Mouse (Mus musculus) liver, embryonic 13.5 days (tissue): Measurements from ENCODE around the gene Fancg. TPM values are rescaled to one million over a fixed set of nuclear protein-coding genes. Genes with fewer than 3 reads are reported as not detected.
A peak's percentile ranks its signal among the peaks of the same experiment; 100 is the strongest.

Experiments
- ATAC-seq: fragments of 200-750 bp; cut with Nextera tagmentation; 2 replicates; pipeline ENCODE4 v1.8.0; 2017; ENCODE audit warnings: low read depth, mild to moderate bottlenecking, moderate number of reproducible peaks, moderate library complexity
- DNase-seq: peaks from one replicate; pipeline ENCODE4 v3.0.0; 2022
- H3K27ac ChIP-seq: fragments of 300-500 bp; sonication (generic); 2 replicates; pipeline ENCODE4 v1.5.1; 2015; ENCODE audit warnings: moderate library complexity, mild to moderate bottlenecking, inconsistent platforms
- H3K27me3 ChIP-seq: fragments of 300-500 bp; sonication (generic); 2 replicates; pipeline ENCODE4 v1.6.1; 2015; ENCODE audit warnings: mild to moderate bottlenecking, inconsistent platforms
- H3K36me3 ChIP-seq: fragments of 300-500 bp; sonication (generic); 2 replicates; pipeline ENCODE4 v1.6.1; 2015; ENCODE audit warnings: mild to moderate bottlenecking, inconsistent platforms
- H3K4me1 ChIP-seq: fragments of 300-500 bp; sonication (generic); replicated peaks from 2 replicates; pipeline ENCODE4 v1.6.1; 2015; ENCODE audit warnings: inconsistent platforms
- H3K4me2 ChIP-seq: fragments of 300-500 bp; sonication (generic); 2 replicates; pipeline ENCODE4 v1.6.1; 2015; ENCODE audit warnings: inconsistent platforms, mild to moderate bottlenecking, moderate library complexity
- H3K4me3 ChIP-seq: fragments of 300-500 bp; sonication (generic); replicated peaks from 2 replicates; pipeline ENCODE4 v1.5.1; 2015; ENCODE audit warnings: mild to moderate bottlenecking, inconsistent platforms
- H3K9ac ChIP-seq: fragments of 300-500 bp; sonication (generic); 2 replicates; pipeline ENCODE4 v1.6.1; 2015; ENCODE audit warnings: mild to moderate bottlenecking, inconsistent platforms
- H3K9me3 ChIP-seq: fragments of 300-500 bp; sonication (generic); replicated peaks from 2 replicates; pipeline ENCODE4 v1.6.1; 2016; ENCODE audit warnings: inconsistent platforms
- WGBS: fragments of 180-500 bp; shearing (Covaris S2); methylation state at CpG from one replicate; pipeline ENCODE4 v1.1.7; 2015; ENCODE audit not compliant: insufficient replicate concordance; 5-methylcytosine and 5-hydroxymethylcytosine counted together
- polyA plus RNA-seq: library from polyadenylated mRNA; unstranded; fragments of >200 nt; fragmentation: Nextera tagmentation; extraction: Ambion mirVana; gene quantifications from 2 replicates; pipeline ENCODE4 v1.2.1, GENCODE M21; 2015

The Fancg gene
- polyA plus RNA-seq: 10.3 and 11.8 TPM in 2 replicates

DNA sequence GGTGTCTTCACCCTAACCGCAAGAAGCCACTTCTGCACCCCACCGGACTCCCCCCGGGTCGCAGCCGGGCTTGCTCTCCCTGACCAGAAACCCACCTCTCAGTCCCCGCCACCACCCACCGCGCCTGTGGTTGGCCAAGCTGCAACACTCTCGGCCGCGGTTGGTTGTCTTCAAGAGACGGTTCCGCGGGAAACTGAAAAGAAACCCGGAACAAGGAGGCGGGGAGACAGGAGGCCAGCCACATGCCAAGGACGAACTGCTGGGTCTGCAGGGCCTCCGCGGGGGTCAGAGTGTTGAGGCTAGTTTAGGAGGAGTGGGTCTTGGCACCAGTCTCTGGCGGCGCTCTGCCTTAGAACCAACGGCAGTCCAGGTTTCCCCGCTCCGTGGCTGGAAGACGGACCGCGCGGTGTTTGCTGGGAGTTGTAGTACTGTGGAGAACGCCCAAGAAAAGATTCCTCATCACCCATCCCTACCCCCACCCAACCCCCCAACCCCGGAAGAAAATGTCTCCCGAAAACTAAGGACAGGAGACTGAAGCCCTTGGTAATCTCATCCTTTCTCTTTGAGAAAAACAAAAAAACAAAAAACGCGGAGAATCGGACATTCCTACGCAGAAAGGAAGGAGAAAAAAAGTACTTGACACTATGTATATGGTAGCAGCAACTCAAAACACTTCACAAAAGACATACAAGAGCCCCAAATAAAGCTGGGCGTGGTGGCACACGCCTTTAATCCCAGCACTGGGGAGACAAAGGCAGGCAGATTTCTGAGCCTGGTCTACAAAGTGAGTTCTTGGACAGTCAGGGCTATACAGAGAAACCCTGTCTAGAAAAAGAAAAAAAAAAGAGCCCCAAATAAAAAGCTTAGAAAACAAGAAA lies at the start of gene Fancg:
Gene Fancg, minus strand, starts transcription at position 346 of the 878 bp plus-strand sequence.
- peak within 1 kb of the TSS; percentile 74 for H3K27ac ChIP-seq
- peak within 1 kb of the TSS; percentile 86 for H3K4me2 ChIP-seq
- H3K4me3 ChIP-seq: peak within 1 kb of the TSS; percentile 76
- ATAC-seq (peak; percentile 85), DNase-seq (peak; percentile 73)
- no peaks in the 10 kb centered on the region for H3K27me3 ChIP-seq
- peaks cover 27% of the 10 kb centered on the region for H3K4me1 ChIP-seq
- H3K9me3 ChIP-seq: no peaks in the 10 kb centered on the region
- H3K36me3 ChIP-seq: peaks cover 6% of the 10 kb centered on the region
- WGBS: 1% methylated on average over 37 of the region's 37 CpGs
- peak within 1 kb of the TSS; percentile 86 for H3K9ac ChIP-seq

DNA sequence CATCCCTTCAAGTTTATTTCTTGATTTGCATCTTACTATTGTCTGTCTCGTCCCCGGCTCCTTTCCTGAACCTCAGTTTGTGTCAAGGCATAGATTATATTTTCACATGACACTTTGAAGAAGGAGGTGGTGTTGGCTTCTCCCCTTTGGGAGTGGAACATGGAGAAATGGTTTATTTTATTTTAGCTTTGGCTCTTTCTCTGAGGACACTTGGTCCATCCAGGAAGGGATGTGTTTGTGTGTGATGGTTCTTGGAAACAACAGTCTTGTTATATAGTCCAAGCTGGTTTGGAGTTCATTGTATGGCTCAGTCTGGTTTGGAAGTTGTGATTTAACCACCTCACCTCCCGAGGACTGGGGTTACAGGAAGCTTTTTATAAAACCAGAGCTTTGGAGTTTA lies 49.4 kb upstream of the Fancg start:
- ATAC-seq (no peak), DNase-seq (no peak)
- Histone ChIP-seq H3K4me1 (peaks cover 17% of the 10 kb centered on the region), H3K4me3 (peak overlapping the region; percentile 66), H3K4me2 (peak overlapping the region; percentile 96), H3K9ac (peak overlapping the region; percentile 66; the same call in 1 of the 2 replicates), H3K36me3 (no peaks in the 10 kb centered on the region), H3K27ac (no peak overlapping the region), H3K9me3 (no peaks in the 10 kb centered on the region), H3K27me3 (peaks cover 55% of the 10 kb centered on the region)
- WGBS: 20% methylated on average over 3 of the region's 3 CpGs

DNA sequence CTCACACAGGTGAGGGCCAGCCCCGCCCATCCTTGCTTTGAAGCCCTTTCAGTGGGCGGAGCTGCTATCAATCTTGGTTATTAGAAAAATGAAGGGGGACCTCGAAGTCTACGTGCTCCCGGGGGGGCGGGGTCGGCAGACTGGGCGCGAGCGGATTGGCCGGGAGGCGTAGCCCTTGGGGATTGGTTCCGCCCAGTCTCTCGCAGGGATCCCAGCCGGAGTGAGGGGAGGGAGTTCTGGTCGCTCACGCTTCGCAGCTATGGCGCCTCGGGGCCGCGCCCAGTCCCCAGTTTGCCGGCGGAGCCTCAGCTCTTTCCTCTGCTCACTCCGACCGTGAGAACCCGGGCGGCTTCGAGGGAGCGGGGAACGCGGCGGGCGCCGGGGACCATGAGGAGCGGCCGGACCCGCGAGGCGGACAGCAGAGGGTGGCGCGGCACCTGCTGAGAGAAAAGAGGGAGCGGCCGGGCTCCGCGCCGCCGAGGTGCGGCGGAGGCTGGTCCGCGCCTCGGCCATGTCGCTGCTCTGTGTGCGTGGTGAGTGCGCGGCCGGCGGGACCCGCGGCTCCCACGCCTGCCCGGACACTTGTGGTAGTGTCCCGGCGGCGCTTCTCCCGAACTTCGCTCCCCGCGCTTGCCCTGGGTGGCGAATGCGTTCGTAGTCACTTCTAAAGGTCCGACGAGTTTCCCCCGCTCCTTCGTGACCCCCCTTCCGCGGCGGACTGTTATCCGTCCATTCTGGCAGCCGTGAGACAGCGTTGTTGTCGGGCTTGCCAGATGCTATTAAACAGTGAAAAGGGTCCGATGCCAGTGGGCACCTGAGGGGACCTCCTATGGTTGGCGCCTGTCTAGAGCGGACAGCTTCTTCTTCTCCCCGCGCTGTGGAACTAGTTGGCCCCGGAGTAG lies 48.7 kb upstream of the Fancg start, which contains the start of gene Unc13b:
Gene Unc13b, plus strand, starts transcription at position 201 of the 902 bp plus-strand sequence.
- peak; percentile 87 for DNase-seq
- H3K27ac ChIP-seq: no peak within 1 kb of the TSS

DNA sequence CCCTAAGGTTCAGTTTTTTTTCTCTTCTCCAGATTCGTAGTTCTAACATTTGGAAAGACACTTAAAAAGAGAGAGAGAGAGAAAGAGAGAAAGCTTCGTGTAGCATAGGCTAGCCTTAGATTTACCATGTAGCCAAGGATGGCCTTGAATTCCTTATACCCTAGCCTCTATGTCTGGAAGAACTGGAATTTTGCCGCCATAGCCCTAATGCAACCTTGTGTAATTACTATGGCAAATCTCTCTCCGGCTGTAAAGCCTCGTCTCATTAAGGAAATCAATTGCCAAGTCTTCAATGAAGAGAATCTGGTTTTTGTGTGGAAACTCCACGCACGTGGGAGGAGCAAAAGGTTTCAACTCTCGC lies 48.1 kb upstream of the Fancg start:
- 26% methylated on average over 8 of the region's 8 CpGs for WGBS

More for the DNA sequence above, 48.7 kb upstream of the Fancg start, which contains the start of gene Unc13b:
- no peaks in the 10 kb centered on the region for H3K36me3 ChIP-seq
- peak; percentile 96 for ATAC-seq
- H3K9ac ChIP-seq: peak within 1 kb of the TSS; percentile 66
- H3K27me3 ChIP-seq: peaks cover 55% of the 10 kb centered on the region
- peak within 1 kb of the TSS; percentile 96 for H3K4me2 ChIP-seq
- WGBS: 2% methylated on average over 90 of the region's 90 CpGs
- peaks cover 17% of the 10 kb centered on the region for H3K4me1 ChIP-seq
- H3K4me3 ChIP-seq: peak within 1 kb of the TSS; percentile 66
- H3K9me3 ChIP-seq: no peaks in the 10 kb centered on the region

DNA sequence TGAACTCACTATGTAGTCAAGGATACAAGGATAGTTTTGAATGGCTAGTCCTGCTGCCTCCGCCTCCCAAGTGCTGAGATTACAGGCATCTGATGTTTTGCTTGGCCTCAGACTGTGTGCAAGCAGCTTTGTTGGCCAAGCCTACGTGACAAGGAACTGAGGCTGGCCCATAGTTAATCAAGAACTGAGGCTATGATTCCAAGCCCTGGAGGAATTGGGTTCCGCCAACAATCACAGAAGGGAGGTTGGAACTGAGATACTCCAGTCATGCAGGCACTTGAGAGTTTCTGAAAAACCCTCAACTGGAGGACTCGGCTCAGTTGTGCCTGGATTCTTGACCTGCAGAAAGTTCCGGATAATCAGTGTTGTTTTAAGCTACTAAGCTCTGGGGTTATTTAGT lies 47.3 kb upstream of the Fancg start:
- H3K4me3 ChIP-seq: no peak overlapping the region
- DNase-seq: no peak
- H3K36me3 ChIP-seq: no peaks in the 10 kb centered on the region
- H3K4me1 ChIP-seq: peaks cover 17% of the 10 kb centered on the region
- no peak overlapping the region for H3K9ac ChIP-seq
- 76% methylated on average over 5 of the region's 5 CpGs for WGBS
- H3K9me3 ChIP-seq: no peaks in the 10 kb centered on the region
- no peak for ATAC-seq
- H3K27ac ChIP-seq: no peak overlapping the region
- H3K4me2 ChIP-seq: no peak overlapping the region
- peaks cover 52% of the 10 kb centered on the region for H3K27me3 ChIP-seq

More for the DNA sequence above, 48.1 kb upstream of the Fancg start:
- Histone ChIP-seq H3K4me1 (peaks cover 17% of the 10 kb centered on the region), H3K9ac (no peak overlapping the region), H3K4me2 (peak overlapping the region; percentile 96), H3K4me3 (peak overlapping the region; percentile 66), H3K9me3 (no peaks in the 10 kb centered on the region), H3K36me3 (no peaks in the 10 kb centered on the region), H3K27me3 (peaks cover 55% of the 10 kb centered on the region), H3K27ac (no peak overlapping the region)
- ATAC-seq: no peak
- no peak for DNase-seq

DNA sequence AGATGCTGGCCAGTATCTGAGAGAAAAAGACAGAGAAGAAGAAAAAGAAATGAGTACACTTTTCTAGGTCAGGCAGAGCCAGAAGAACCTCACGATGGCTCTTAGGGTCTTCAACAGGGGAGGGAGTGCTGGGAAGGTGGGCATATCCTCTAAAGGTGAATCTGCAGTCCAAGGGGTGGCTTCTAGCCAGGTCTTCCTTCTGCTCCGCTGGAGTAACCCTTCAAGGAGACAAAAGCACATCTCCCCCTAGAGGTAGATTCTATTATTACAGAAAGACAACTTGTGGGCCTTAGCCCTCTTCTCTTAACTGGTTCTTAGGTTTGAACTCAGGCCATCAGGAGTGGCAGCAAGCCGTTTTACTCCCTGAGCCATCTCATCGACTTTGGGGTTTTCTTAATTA lies 42.3 kb upstream of the Fancg start:
- 6% methylated on average over 4 of the region's 4 CpGs for WGBS
- no peak for DNase-seq

DNA sequence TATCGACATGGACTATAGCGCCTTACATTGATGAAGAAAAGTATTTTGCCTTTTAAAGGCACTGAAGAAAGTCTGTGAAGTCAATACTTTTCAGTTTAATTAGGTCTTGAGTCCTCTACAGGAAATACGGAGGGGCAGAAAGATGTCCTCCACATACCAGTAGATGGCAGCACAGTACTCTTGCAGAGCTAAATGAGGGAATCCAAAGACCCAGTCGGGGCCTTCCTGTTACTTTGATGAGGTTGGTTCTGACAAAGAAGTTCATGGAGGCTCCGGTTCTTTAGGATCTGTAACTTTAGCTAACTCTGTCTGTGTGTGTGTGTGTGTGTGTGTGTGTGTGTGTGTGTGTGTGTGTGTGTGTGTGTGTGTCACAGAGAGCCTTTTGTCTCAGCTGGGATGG lies 36.9 kb upstream of the Fancg start:
- Histone ChIP-seq H3K36me3 (no peaks in the 10 kb centered on the region), H3K4me2 (no peak overlapping the region), H3K4me3 (no peak overlapping the region), H3K9ac (no peak overlapping the region), H3K27me3 (no peaks in the 10 kb centered on the region), H3K9me3 (no peaks in the 10 kb centered on the region), H3K4me1 (peaks cover 37% of the 10 kb centered on the region), H3K27ac (no peak overlapping the region)
- 5% methylated on average over 5 of the region's 5 CpGs for WGBS
- DNase-seq: peak; percentile 52
- no peak for ATAC-seq

More for the DNA sequence above, 42.3 kb upstream of the Fancg start:
- no peak overlapping the region for H3K9ac ChIP-seq
- H3K4me1 ChIP-seq: no peaks in the 10 kb centered on the region
- ATAC-seq: peak; percentile 18; the same call in 1 of the 2 replicates
- no peak overlapping the region for H3K4me2 ChIP-seq
- H3K27me3 ChIP-seq: peaks cover 3% of the 10 kb centered on the region
- H3K4me3 ChIP-seq: no peak overlapping the region
- H3K9me3 ChIP-seq: no peaks in the 10 kb centered on the region
- no peak overlapping the region for H3K27ac ChIP-seq
- no peaks in the 10 kb centered on the region for H3K36me3 ChIP-seq

DNA sequence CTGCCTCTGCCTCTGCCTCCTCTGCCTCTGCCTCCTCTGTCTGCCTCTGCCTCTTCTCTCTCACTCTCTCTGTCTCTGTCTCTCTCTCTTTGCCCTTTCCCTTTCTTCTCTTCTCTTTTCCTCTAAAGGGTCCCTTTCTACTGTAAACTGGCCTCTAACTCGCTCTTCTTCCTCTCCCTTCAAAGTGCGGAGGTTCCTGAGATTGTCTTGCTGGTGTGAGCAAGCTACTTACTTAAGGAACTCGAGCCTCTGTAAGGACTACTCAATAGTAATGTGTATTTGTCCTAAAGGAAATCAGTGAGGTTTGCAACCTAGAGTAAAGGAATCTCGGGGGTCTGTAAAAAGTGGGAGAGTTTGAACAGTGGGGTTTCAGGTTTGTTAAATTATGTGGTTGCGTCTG lies 36.3 kb upstream of the Fancg start:
- Histone ChIP-seq H3K27me3 (no peaks in the 10 kb centered on the region), H3K4me3 (no peak overlapping the region), H3K27ac (no peak overlapping the region), H3K9ac (no peak overlapping the region), H3K4me1 (peaks cover 37% of the 10 kb centered on the region), H3K4me2 (peak overlapping the region; percentile 80), H3K9me3 (no peaks in the 10 kb centered on the region), H3K36me3 (no peaks in the 10 kb centered on the region)
- 46% methylated on average over 5 of the region's 5 CpGs for WGBS
- ATAC-seq (no peak), DNase-seq (no peak)

DNA sequence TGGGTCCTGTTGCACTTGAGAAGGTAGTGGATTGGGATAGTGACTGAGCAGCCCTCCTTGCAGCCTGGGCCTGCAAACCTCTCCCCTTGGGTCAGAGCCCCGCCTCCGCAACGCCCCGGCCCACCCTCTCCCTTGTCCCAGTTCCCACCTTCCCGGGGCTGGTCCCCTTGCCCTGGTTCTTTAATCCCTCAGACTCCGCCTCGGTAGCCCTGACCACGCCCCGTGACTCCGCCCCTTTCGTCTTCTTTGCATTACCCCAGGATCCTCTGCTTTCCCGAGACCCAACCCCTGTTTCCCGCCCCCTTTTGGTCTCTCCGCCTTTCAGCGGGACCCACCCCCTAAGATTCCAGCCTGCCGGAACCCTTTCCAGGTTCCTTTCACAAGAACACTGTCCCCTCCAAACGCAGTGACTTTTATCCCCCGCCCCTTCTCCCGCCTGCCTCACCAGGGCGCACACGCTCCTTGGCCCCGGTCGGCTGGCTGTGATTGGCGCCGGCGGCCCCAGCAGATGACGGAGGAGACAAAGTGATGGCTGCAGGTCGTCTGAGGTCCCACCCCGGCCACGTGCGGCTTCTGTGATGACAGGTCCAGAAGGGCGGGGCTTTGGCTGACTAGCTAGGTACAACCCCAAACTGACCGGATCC lies 35.5 kb upstream of the Fancg start, which contains the start of gene Fam214b:
Gene Fam214b, minus strand, starts transcription at position 562 of the 644 bp plus-strand sequence.
- Histone ChIP-seq H3K9me3 (no peaks in the 10 kb centered on the region), H3K4me2 (peak within 1 kb of the TSS; percentile 80), H3K27me3 (no peaks in the 10 kb centered on the region), H3K36me3 (no peaks in the 10 kb centered on the region), H3K27ac (peak within 1 kb of the TSS; percentile 53; the same call in 1 of the 2 replicates), H3K4me1 (peaks cover 43% of the 10 kb centered on the region), H3K4me3 (peak within 1 kb of the TSS; percentile 61), H3K9ac (peak within 1 kb of the TSS; percentile 65)
- ATAC-seq (peak; percentile 86), DNase-seq (peak; percentile 89)
- 1% methylated on average over 33 of the region's 33 CpGs for WGBS

DNA sequence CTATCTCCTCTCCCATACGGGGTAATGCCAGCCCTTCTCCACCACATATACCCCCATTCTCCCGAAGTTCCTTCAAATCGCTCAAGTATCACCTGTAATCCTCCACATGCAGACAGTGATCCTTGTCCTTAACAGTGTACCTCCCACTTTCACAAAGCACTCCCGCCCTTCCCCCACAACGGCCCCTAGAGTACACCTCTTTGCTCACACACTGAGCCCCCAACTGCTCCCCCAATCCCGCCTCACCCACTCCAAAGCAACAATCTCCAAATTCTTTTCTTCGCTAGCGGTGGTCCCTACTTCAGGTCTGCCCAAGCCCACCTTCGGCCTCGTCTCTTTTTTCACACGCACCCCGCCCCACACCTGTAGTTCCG lies 35.0 kb upstream of the Fancg start:
- ATAC-seq (no peak), DNase-seq (no peak)
- Histone ChIP-seq H3K27me3 (no peaks in the 10 kb centered on the region), H3K9ac (peak overlapping the region; percentile 65), H3K27ac (peak overlapping the region; percentile 53; the same call in 1 of the 2 replicates), H3K9me3 (no peaks in the 10 kb centered on the region), H3K4me2 (peak overlapping the region; percentile 80), H3K4me1 (peaks cover 47% of the 10 kb centered on the region), H3K36me3 (no peaks in the 10 kb centered on the region), H3K4me3 (peak overlapping the region; percentile 61)
- WGBS: 8% methylated on average over 13 of the region's 13 CpGs
